Mouse (Mus musculus): Measurements from ENCODE around the gene Pilrb2. TPM values are rescaled to one million over a fixed set of nuclear protein-coding genes. Genes with fewer than 3 reads are reported as not detected.
A peak's percentile ranks its signal among the peaks of the same experiment; 100 is the strongest.
"Not testable (repeated sequence)": the region's sequence is repeated elsewhere in the genome, so short reads cannot be mapped to it uniquely, and the experiment has no call there.

The Pilrb2 gene
- polyA plus RNA-seq, 1 experiment from 2014 or later, result 1.1 TPM

- Histone ChIP-seq H3K4me3 (ENCODE audit: low read length) (no peak overlapping the region), H3K36me3 (ENCODE audit: control insufficient read depth, insufficient read depth, low read length) (no peaks in the 10 kb centered on the region), H3K27ac (ENCODE audit: low read length) (no peak overlapping the region), H3K4me1 (replicated peaks; ENCODE audit: control insufficient read depth, insufficient read depth, low read length) (no peaks in the 10 kb centered on the region), H3K9ac (ENCODE audit: low read length) (no peak overlapping the region), H3K9me3 (ENCODE audit: control insufficient read depth, low read length) (no peaks in the 10 kb centered on the region), H3K27me3 (ENCODE audit: control insufficient read depth, insufficient read depth, low read depth, low read length) (no peaks in the 10 kb centered on the region), H3K4me2 (ENCODE audit: low read depth, low read length) (no peak overlapping the region)
- ATAC-seq (ENCODE audit: low read depth), result no peak
- WGBS, result 75% methylated on average over 4 of the region's 4 CpGs
Measured at GRCm38 (mm10) chr5:137882922-137883321, 11.3 kb upstream of the Pilrb2 start.

DNA sequence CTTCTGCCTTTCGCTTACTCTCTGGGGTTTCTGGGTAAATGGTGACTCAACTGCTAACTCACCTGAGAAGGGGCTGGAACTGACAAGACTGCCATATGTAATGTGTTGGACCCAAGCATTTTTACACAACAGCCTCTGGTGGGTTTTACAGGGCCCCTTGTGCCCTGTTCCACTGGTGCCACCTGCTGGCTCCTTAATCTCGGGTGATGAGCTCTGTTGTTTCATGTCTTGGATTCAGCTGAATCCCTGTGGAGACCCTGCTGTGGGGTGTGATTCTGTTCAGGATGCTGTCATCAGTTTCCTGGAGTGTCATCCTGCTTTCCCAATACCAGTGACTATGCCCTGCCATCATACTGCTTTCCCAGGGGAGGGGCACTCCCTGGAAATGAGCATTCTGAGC lies 6.2 kb upstream of the Pilrb2 start:
- ATAC-seq (ENCODE audit: low read depth), result no peak
- Histone ChIP-seq H3K9me3 (ENCODE audit: control insufficient read depth, low read length) (no peaks in the 10 kb centered on the region), H3K36me3 (ENCODE audit: control insufficient read depth, insufficient read depth, low read length) (no peaks in the 10 kb centered on the region), H3K27ac (ENCODE audit: low read length) (no peak overlapping the region), H3K4me1 (replicated peaks; ENCODE audit: control insufficient read depth, insufficient read depth, low read length) (no peaks in the 10 kb centered on the region), H3K4me3 (ENCODE audit: low read length) (no peak overlapping the region), H3K9ac (ENCODE audit: low read length) (no peak overlapping the region), H3K27me3 (ENCODE audit: control insufficient read depth, insufficient read depth, low read depth, low read length) (no peaks in the 10 kb centered on the region), H3K4me2 (ENCODE audit: low read depth, low read length) (no peak overlapping the region)
- WGBS, result 56% methylated on average over 2 of the region's 2 CpGs

DNA sequence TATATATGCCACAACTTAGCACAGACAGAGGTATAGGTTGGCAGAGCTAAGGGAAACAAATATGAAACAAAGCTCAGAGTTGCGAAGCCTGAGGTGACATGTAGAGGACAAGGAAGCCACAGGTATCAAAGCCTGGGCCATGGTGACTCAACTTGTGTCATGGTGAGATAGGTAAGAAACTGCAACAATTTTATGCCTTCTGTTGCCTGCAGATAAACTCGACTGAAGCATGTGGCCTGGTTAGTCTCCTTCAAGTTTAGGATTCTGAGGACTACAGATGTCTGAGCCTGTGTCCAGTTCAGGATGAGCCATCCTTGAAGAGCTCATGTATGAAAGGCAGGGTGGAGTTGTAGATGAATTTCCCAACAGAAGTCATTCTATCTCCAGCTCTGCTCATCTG lies 3.4 kb upstream of the Pilrb2 start:
- H3K4me1 ChIP-seq (replicated peaks; ENCODE audit: control insufficient read depth, insufficient read depth, low read length), result no peaks in the 10 kb centered on the region
- no peaks in the 10 kb centered on the region for H3K36me3 ChIP-seq (ENCODE audit: control insufficient read depth, insufficient read depth, low read length)
- H3K9ac ChIP-seq (ENCODE audit: low read length), result no peak overlapping the region
- H3K4me2 ChIP-seq (ENCODE audit: low read depth, low read length), result no peak overlapping the region
- no peak overlapping the region for H3K27ac ChIP-seq (ENCODE audit: low read length)
- 66% methylated on average over 2 of the region's 2 CpGs for WGBS
- no peak for ATAC-seq (ENCODE audit: low read depth)
- H3K9me3 ChIP-seq (ENCODE audit: control insufficient read depth, low read length), result no peaks in the 10 kb centered on the region
- no peak overlapping the region for H3K4me3 ChIP-seq (ENCODE audit: low read length)
- H3K27me3 ChIP-seq (ENCODE audit: control insufficient read depth, insufficient read depth, low read depth, low read length), result no peaks in the 10 kb centered on the region

- H3K4me3 ChIP-seq (ENCODE audit: low read length); H3K27ac ChIP-seq (ENCODE audit: low read length); H3K36me3 ChIP-seq (ENCODE audit: control insufficient read depth, insufficient read depth, low read length); H3K27me3 ChIP-seq (ENCODE audit: control insufficient read depth, insufficient read depth, low read depth, low read length); H3K4me1 ChIP-seq (replicated peaks; ENCODE audit: control insufficient read depth, insufficient read depth, low read length); H3K9ac ChIP-seq (ENCODE audit: low read length); H3K9me3 ChIP-seq (ENCODE audit: control insufficient read depth, low read length); ATAC-seq (ENCODE audit: low read depth); H3K4me2 ChIP-seq (ENCODE audit: low read depth, low read length): not testable (repeated sequence)
- 29% methylated on average over 1 of the region's 1 CpGs for WGBS
Measured at GRCm38 (mm10) chr5:137872381-137872702, 727 bp upstream of the Pilrb2 start.

- not testable (repeated sequence) for H3K4me3 ChIP-seq (ENCODE audit: low read length); H3K27me3 ChIP-seq (ENCODE audit: control insufficient read depth, insufficient read depth, low read depth, low read length); H3K9me3 ChIP-seq (ENCODE audit: control insufficient read depth, low read length); H3K4me2 ChIP-seq (ENCODE audit: low read depth, low read length); H3K36me3 ChIP-seq (ENCODE audit: control insufficient read depth, insufficient read depth, low read length); H3K27ac ChIP-seq (ENCODE audit: low read length); H3K4me1 ChIP-seq (replicated peaks; ENCODE audit: control insufficient read depth, insufficient read depth, low read length); H3K9ac ChIP-seq (ENCODE audit: low read length)
- WGBS, result 38% methylated on average over 2 of the region's 2 CpGs
- peak; percentile 93 for ATAC-seq (ENCODE audit: low read depth)
Measured at GRCm38 (mm10) chr5:137868600-137868999, 3.0 kb downstream of the Pilrb2 start.

DNA sequence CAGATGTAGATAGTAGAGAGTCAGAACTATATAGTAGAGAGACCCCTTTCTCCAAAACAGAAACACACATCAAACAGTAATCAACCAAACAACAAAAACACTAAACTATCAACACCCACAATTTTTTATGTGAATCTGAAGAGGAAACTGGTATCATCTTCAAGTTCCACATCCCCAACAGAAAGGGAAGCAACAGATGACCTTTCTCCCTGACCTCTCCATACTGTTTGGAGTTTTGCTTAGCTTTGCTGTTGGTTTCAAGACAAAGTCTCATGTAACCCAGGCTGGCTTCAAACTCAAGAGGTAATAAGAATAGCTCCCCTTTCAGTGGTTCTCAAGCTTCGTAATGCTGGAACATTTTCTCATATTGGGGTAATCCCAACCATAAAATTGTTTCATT lies 7.6 kb downstream of the Pilrb2 start:
- H3K27me3 ChIP-seq (ENCODE audit: control insufficient read depth, insufficient read depth, low read depth, low read length); H3K4me1 ChIP-seq (replicated peaks; ENCODE audit: control insufficient read depth, insufficient read depth, low read length); ATAC-seq (ENCODE audit: low read depth); H3K9ac ChIP-seq (ENCODE audit: low read length); H3K4me2 ChIP-seq (ENCODE audit: low read depth, low read length); H3K4me3 ChIP-seq (ENCODE audit: low read length); H3K36me3 ChIP-seq (ENCODE audit: control insufficient read depth, insufficient read depth, low read length); H3K9me3 ChIP-seq (ENCODE audit: control insufficient read depth, low read length); H3K27ac ChIP-seq (ENCODE audit: low read length): not testable (repeated sequence)
- 89% methylated on average over 1 of the region's 1 CpGs for WGBS

- H3K27me3 ChIP-seq (ENCODE audit: control insufficient read depth, insufficient read depth, low read depth, low read length); H3K36me3 ChIP-seq (ENCODE audit: control insufficient read depth, insufficient read depth, low read length); H3K9ac ChIP-seq (ENCODE audit: low read length); H3K9me3 ChIP-seq (ENCODE audit: control insufficient read depth, low read length); ATAC-seq (ENCODE audit: low read depth); H3K27ac ChIP-seq (ENCODE audit: low read length); H3K4me1 ChIP-seq (replicated peaks; ENCODE audit: control insufficient read depth, insufficient read depth, low read length); H3K4me3 ChIP-seq (ENCODE audit: low read length); H3K4me2 ChIP-seq (ENCODE audit: low read depth, low read length): not testable (repeated sequence)
- WGBS, result 73% methylated on average over 2 of the region's 2 CpGs
Measured at GRCm38 (mm10) chr5:137857960-137858710, 13.5 kb downstream of the Pilrb2 start, which contains the start of gene Pilrb1. Pilrb1 (minus strand) TSS chr5:137858106.

- H3K27me3 ChIP-seq (ENCODE audit: control insufficient read depth, insufficient read depth, low read depth, low read length); H3K4me2 ChIP-seq (ENCODE audit: low read depth, low read length); H3K27ac ChIP-seq (ENCODE audit: low read length); H3K4me1 ChIP-seq (replicated peaks; ENCODE audit: control insufficient read depth, insufficient read depth, low read length); H3K36me3 ChIP-seq (ENCODE audit: control insufficient read depth, insufficient read depth, low read length); H3K9ac ChIP-seq (ENCODE audit: low read length); H3K4me3 ChIP-seq (ENCODE audit: low read length); H3K9me3 ChIP-seq (ENCODE audit: control insufficient read depth, low read length); ATAC-seq (ENCODE audit: low read depth): not testable (repeated sequence)
- 67% methylated on average over 4 of the region's 5 CpGs for WGBS
Measured at GRCm38 (mm10) chr5:137856870-137857269, 14.7 kb downstream of the Pilrb2 start.

- WGBS, result 37% methylated on average over 3 of the region's 3 CpGs
- not testable (repeated sequence) for H3K9me3 ChIP-seq (ENCODE audit: control insufficient read depth, low read length)
- ATAC-seq (ENCODE audit: low read depth), result peak; percentile 95
Measured at GRCm38 (mm10) chr5:137854907-137855306, 16.7 kb downstream of the Pilrb2 start.

DNA sequence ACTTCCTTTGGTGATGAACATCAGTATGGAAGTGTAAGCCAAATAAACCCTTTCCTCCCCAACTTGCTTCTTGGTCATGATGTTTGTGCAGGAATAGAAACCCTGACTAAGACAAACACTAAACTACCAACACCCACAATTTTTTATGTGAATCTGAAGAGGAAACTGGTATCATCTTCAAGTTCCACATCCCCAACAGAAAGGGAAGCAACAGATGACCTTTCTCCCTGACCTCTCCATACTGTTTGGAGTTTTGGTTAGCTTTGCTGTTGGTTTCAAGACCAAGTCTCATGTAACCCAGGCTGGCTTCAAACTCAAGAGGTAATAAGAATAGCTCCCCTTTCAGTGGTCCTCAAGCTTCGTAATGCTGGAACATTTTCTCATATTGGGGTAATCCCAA lies 21.3 kb downstream of the Pilrb2 start:
- not testable (repeated sequence) for ATAC-seq (ENCODE audit: low read depth); H3K27ac ChIP-seq (ENCODE audit: low read length); H3K27me3 ChIP-seq (ENCODE audit: control insufficient read depth, insufficient read depth, low read depth, low read length); H3K36me3 ChIP-seq (ENCODE audit: control insufficient read depth, insufficient read depth, low read length); H3K9ac ChIP-seq (ENCODE audit: low read length); H3K4me3 ChIP-seq (ENCODE audit: low read length); H3K4me1 ChIP-seq (replicated peaks; ENCODE audit: control insufficient read depth, insufficient read depth, low read length); H3K4me2 ChIP-seq (ENCODE audit: low read depth, low read length); H3K9me3 ChIP-seq (ENCODE audit: control insufficient read depth, low read length)
- WGBS, result 93% methylated on average over 1 of the region's 1 CpGs

More at GRCm38 (mm10) chr5:137854907-137855306, 16.7 kb downstream of the Pilrb2 start:
- not testable (repeated sequence) for H3K4me2 ChIP-seq (ENCODE audit: low read depth, low read length); H3K27me3 ChIP-seq (ENCODE audit: control insufficient read depth, insufficient read depth, low read depth, low read length); H3K4me1 ChIP-seq (replicated peaks; ENCODE audit: control insufficient read depth, insufficient read depth, low read length); H3K9ac ChIP-seq (ENCODE audit: low read length); H3K4me3 ChIP-seq (ENCODE audit: low read length); H3K36me3 ChIP-seq (ENCODE audit: control insufficient read depth, insufficient read depth, low read length); H3K27ac ChIP-seq (ENCODE audit: low read length)

Measured in lung, embryonic 16.5 days (tissue).